Mouse (Mus musculus) stomach, embryonic 16.5 days (tissue): Measurements from ENCODE around the gene Zfp553. TPM values are rescaled to one million over a fixed set of nuclear protein-coding genes. Genes with fewer than 3 reads are reported as not detected.

Experiments
- ATAC-seq: fragments of 200-750 bp; cut with Nextera tagmentation; 2 replicates; pipeline ENCODE4 v1.8.0; 2017; ENCODE audit warnings: moderate number of reproducible peaks, moderate TSS enrichment; ENCODE audit not compliant: insufficient read depth, low FRiP score
- H3K27ac ChIP-seq: fragments of 300-500 bp; sonication (generic); 2 replicates; pipeline ENCODE4 v1.5.1; 2014; ENCODE audit warnings: low read length
- H3K27me3 ChIP-seq: fragments of 300-500 bp; sonication (generic); 2 replicates; pipeline ENCODE4 v1.6.1; 2014; ENCODE audit warnings: low read length, control low read depth, mixed read lengths; ENCODE audit not compliant: control insufficient read depth, insufficient read depth
- H3K36me3 ChIP-seq: fragments of 300-500 bp; sonication (generic); 2 replicates; pipeline ENCODE4 v1.6.1; 2014; ENCODE audit warnings: low read length; ENCODE audit not compliant: control insufficient read depth, insufficient read depth
- H3K4me1 ChIP-seq: fragments of 300-500 bp; sonication (generic); 2 replicates; pipeline ENCODE4 v1.6.1; 2014; ENCODE audit warnings: low read length, control low read depth, mixed read lengths; ENCODE audit not compliant: control insufficient read depth, insufficient read depth
- H3K4me2 ChIP-seq: fragments of 300-500 bp; sonication (generic); 2 replicates; pipeline ENCODE4 v1.6.1; 2014; ENCODE audit warnings: low read depth, low read length, mixed read lengths
- H3K4me3 ChIP-seq: fragments of 300-500 bp; sonication (generic); replicated peaks from 2 replicates; pipeline ENCODE4 v1.5.1; 2014; ENCODE audit warnings: mild to moderate bottlenecking, low read length
- H3K9ac ChIP-seq: fragments of 300-500 bp; sonication (generic); 2 replicates; pipeline ENCODE4 v1.6.1; 2014; ENCODE audit warnings: low read length
- H3K9me3 ChIP-seq: fragments of 300-500 bp; sonication (generic); replicated peaks from 2 replicates; pipeline ENCODE4 v1.6.1; 2016; ENCODE audit warnings: low read length, control low read depth; ENCODE audit not compliant: control insufficient read depth
- WGBS: fragments of 180-500 bp; shearing (Covaris S2); extraction: QIAGEN DNeasy Blood & Tissue Kit; methylation state at CpG from one replicate; pipeline ENCODE4 v1.1.7; 2014; 5-methylcytosine and 5-hydroxymethylcytosine counted together
- polyA plus RNA-seq: library from polyadenylated mRNA; unstranded; fragments of >200 nt; fragmentation: Nextera tagmentation; extraction: Ambion mirVana; gene quantifications from 2 replicates; pipeline ENCODE4 v1.2.1, GENCODE M21; 2015

The Zfp553 gene
- polyA plus RNA-seq, 1 experiment from 2014 or later, result 27.1 TPM

GRCm38 (mm10) chr7:127256518-127256917, 23.7 kb downstream of the Zfp553 start:
- no peak for ATAC-seq
- 86% methylated on average over 5 of the region's 5 CpGs for whole genome bisulfite sequencing
- H3K27me3 ChIP-seq, result no peaks in the 10 kb centered on the region
- no peak overlapping the region for H3K4me3 ChIP-seq
- H3K36me3 ChIP-seq, result no peaks in the 10 kb centered on the region
- H3K4me2 ChIP-seq, result no peak overlapping the region
- no peak overlapping the region for H3K9ac ChIP-seq
- H3K4me1 ChIP-seq, result peaks cover 13% of the 10 kb centered on the region
- H3K27ac ChIP-seq, result no peak overlapping the region
- no peaks in the 10 kb centered on the region for H3K9me3 ChIP-seq

GRCm38 (mm10) chr7:127259186-127259905, 26.5 kb downstream of the Zfp553 start:
- Histone ChIP-seq H3K27ac (no peak overlapping the region), H3K4me1 (peaks cover 10% of the 10 kb centered on the region), H3K27me3 (no peaks in the 10 kb centered on the region), H3K4me2 (peak overlapping the region; percentile 93), H3K9me3 (no peaks in the 10 kb centered on the region), H3K9ac (peak overlapping the region; percentile 79; the same call in 1 of the 2 replicates), H3K36me3 (no peaks in the 10 kb centered on the region), H3K4me3 (peak overlapping the region; percentile 63)
- WGBS, result 70% methylated on average over 8 of the region's 8 CpGs
- no peak for ATAC-seq

GRCm38 (mm10) chr7:127260309-127261111, 27.6 kb downstream of the Zfp553 start, which contains the start of gene Dctpp1:
Gene Dctpp1, minus strand, starts transcription at chr7:127260709.
- peak within 1 kb of the TSS; percentile 67 for H3K27ac ChIP-seq
- no peaks in the 10 kb centered on the region for H3K27me3 ChIP-seq
- H3K4me2 ChIP-seq, result peak within 1 kb of the TSS; percentile 93
- H3K4me1 ChIP-seq, result peaks cover 4% of the 10 kb centered on the region; the same call in 1 of the 2 replicates
- WGBS, result under 1% methylated on average over 50 of the region's 50 CpGs
- no peaks in the 10 kb centered on the region for H3K36me3 ChIP-seq
- ATAC-seq, result peak; percentile 99
- H3K9me3 ChIP-seq, result no peaks in the 10 kb centered on the region
- peak within 1 kb of the TSS; percentile 63 for H3K4me3 ChIP-seq
- peak within 1 kb of the TSS; percentile 79 for H3K9ac ChIP-seq

- no peak overlapping the region for H3K4me2 ChIP-seq
- ATAC-seq, result no peak
- H3K9me3 ChIP-seq, result no peaks in the 10 kb centered on the region
- H3K9ac ChIP-seq, result no peak overlapping the region
- H3K4me1 ChIP-seq, result peaks cover 4% of the 10 kb centered on the region; the same call in 1 of the 2 replicates
- H3K4me3 ChIP-seq, result no peak overlapping the region
- H3K27me3 ChIP-seq, result no peaks in the 10 kb centered on the region
- H3K27ac ChIP-seq, result no peak overlapping the region
- H3K36me3 ChIP-seq, result no peaks in the 10 kb centered on the region
- WGBS, result 74% methylated on average over 10 of the region's 10 CpGs
Observed at GRCm38 (mm10) chr7:127262218-127262961, 29.5 kb downstream of the Zfp553 start.

GRCm38 (mm10) chr7:127263526-127263925, 30.7 kb downstream of the Zfp553 start:
- no peak for ATAC-seq

GRCm38 (mm10) chr7:127270256-127270655, 37.4 kb downstream of the Zfp553 start:
- Histone ChIP-seq H3K27me3 (no peaks in the 10 kb centered on the region), H3K36me3 (no peaks in the 10 kb centered on the region; the same call in 1 of the 2 replicates), H3K9ac (no peak overlapping the region), H3K9me3 (peaks cover 8% of the 10 kb centered on the region; the same call in 1 of the 2 replicates), H3K4me1 (peaks cover 11% of the 10 kb centered on the region), H3K27ac (0 out of 2 replicates have a peak overlapping the region, but pooled peaks have one; percentile 24), H3K4me2 (no peak overlapping the region), H3K4me3 (no peak overlapping the region)
- ATAC-seq, result no peak
- WGBS, result 82% methylated on average over 2 of the region's 2 CpGs

More at GRCm38 (mm10) chr7:127263526-127263925, 30.7 kb downstream of the Zfp553 start:
- Histone ChIP-seq H3K4me3 (no peak overlapping the region), H3K4me2 (no peak overlapping the region), H3K36me3 (no peaks in the 10 kb centered on the region), H3K9me3 (peaks cover 3% of the 10 kb centered on the region; the same call in 1 of the 2 replicates), H3K4me1 (peaks cover 4% of the 10 kb centered on the region; the same call in 1 of the 2 replicates), H3K9ac (no peak overlapping the region), H3K27ac (no peak overlapping the region), H3K27me3 (no peaks in the 10 kb centered on the region)
- WGBS, result 89% methylated on average over 3 of the region's 3 CpGs

- Histone ChIP-seq H3K4me2 (no peak overlapping the region), H3K27ac (peak overlapping the region; percentile 34; the same call in 1 of the 2 replicates), H3K36me3 (no peaks in the 10 kb centered on the region; the same call in 1 of the 2 replicates), H3K4me1 (peaks cover 11% of the 10 kb centered on the region), H3K27me3 (no peaks in the 10 kb centered on the region), H3K4me3 (no peak overlapping the region), H3K9me3 (peaks cover 8% of the 10 kb centered on the region; the same call in 1 of the 2 replicates), H3K9ac (no peak overlapping the region)
- 85% methylated on average over 5 of the region's 5 CpGs for WGBS
- ATAC-seq, result no peak
Observed at GRCm38 (mm10) chr7:127270666-127271065, 37.8 kb downstream of the Zfp553 start.

GRCm38 (mm10) chr7:127271093-127271492, 38.2 kb downstream of the Zfp553 start:
- Histone ChIP-seq H3K9ac (no peak overlapping the region), H3K9me3 (peaks cover 8% of the 10 kb centered on the region; the same call in 1 of the 2 replicates)
- 93% methylated on average over 4 of the region's 4 CpGs for WGBS

More at GRCm38 (mm10) chr7:127271093-127271492, 38.2 kb downstream of the Zfp553 start:
- H3K27me3 ChIP-seq, result no peaks in the 10 kb centered on the region
- no peak for ATAC-seq
- H3K4me3 ChIP-seq, result no peak overlapping the region
- peak overlapping the region; percentile 8; the same call in 1 of the 2 replicates for H3K4me2 ChIP-seq
- H3K4me1 ChIP-seq, result peaks cover 11% of the 10 kb centered on the region
- H3K36me3 ChIP-seq, result no peaks in the 10 kb centered on the region; the same call in 1 of the 2 replicates
- peak overlapping the region; percentile 34; the same call in 1 of the 2 replicates for H3K27ac ChIP-seq
